Mouse (Mus musculus): ENCODE measurements at regions not wholly inside any gene's neighbourhood (a gene's known extent, or its start where the extent isn't known, plus 50 kb on each side); places are given as distances from the start of the nearest gene placed in this dataset.

- DNase-seq, result no peak
Measured at GRCm38 (mm10) chr5:116897391-116897790, 218.5 kb downstream of the Suds3 start.

DNA sequence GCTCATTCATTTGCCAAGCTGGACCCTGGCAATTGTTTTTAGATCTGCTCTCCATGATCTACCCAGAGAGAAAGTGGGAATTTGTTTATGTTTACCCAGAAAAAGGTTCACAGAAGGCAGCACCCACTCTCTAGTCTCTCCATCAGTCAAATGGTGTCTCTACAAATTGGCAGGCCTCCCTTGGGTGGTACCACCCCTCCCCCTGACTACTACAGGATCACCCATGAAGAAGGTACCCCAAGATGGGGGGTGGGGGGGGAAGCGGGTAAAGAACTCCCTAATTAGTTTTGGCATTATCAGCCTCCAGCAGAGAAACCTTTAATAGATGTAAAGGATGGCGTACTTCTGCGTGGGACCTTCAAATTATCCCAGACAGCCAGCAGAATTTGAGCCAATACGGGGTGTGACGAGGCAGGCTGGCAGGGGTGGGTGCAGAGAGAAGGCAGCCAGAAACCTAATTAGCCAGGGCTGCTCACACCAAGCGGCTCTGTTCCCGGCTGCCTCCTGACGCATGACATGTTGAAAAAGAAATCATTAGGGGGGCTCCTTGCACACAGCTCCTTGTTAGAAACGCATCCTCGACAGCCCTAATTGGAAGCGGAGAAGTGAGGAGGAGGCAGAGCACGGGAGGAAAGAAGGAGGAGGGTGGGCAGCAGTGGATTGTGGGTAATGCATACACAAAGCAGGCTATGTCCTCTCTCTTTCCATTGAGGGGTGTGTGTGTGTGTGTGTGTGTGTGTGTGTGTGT, 220.7 kb downstream of the Suds3 start:
- DNase-seq, result no peak

DNA sequence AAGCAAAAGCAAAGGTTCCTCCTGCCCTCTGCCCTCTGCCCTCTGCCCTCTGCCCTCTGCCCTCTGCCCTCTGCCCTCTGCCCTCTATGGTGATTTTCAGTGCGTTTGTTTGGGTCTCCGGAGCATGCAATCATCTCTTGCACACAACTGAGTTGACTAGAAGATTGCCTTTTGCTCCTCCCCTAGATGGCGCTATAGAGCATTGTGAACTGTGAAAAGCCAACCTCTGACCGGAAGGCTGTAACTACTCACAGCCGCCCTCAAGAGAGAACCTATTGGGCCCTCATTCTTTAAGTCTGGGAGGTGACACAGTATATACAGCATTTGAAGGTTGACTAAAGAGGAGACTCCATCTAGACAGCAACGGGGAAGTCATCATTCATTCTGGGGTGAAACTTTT, 221.3 kb downstream of the Suds3 start:
- no peak for DNase-seq

- no peak for DNase-seq
Measured at GRCm38 (mm10) chr5:116892877-116893276, 223.0 kb downstream of the Suds3 start.

- no peak for DNase-seq
Measured at GRCm38 (mm10) chr5:116889224-116889623, 226.7 kb downstream of the Suds3 start.

DNA sequence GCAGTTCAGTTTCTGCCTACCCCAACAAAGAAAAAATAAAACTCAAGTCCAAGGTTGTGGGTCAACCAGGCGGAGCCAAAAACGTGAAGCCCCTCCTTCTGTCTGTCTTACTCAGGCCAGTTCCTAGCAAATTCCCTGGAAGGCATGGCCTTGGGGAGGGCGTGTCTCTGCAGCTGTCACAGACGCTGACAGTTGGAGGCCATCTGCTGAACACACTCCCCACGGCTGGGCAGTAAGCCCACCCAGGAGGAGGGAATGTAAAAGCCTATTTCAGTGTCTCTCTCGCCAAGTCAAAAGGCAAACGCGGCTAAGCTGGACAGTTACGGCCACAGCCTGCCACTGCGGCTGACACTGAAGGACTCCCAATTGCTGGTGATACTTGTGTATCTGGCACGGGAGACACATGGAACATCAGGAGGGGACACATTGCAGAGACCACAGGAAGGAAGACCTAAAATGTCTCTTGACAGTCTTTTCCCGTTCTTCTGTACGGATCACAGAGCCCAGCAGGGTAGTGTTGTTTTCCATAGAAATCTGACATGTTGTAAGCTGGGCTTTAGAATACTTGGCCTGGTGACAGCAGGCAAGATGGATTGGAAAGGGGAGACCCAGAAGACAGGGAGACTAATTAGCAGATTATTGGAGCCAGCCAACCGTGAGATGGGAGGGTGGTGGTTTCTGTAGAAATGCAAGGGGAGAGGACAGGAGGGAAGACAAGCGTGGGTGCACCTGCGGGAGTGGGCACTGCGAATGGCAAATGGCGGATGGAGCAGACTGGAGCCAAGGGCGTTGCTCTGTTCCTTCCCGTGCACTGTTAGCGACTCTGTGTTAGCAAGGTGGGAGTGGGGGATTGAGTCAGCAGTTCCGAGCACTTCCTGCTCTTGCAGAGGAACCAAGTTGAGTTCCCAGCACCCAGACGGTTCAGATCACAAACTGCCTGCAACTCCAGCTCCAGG, 229.5 kb downstream of the Suds3 start:
- DNase-seq, result no peak

- DNase-seq, result no peak
Measured at GRCm38 (mm10) chr5:116879761-116880160, 236.2 kb downstream of the Suds3 start.

GRCm38 (mm10) chr5:116874941-116875340, 241.0 kb downstream of the Suds3 start:
- no peak for DNase-seq

- no peak for DNase-seq
Measured at GRCm38 (mm10) chr5:116868115-116868514, 247.8 kb downstream of the Suds3 start.

DNA sequence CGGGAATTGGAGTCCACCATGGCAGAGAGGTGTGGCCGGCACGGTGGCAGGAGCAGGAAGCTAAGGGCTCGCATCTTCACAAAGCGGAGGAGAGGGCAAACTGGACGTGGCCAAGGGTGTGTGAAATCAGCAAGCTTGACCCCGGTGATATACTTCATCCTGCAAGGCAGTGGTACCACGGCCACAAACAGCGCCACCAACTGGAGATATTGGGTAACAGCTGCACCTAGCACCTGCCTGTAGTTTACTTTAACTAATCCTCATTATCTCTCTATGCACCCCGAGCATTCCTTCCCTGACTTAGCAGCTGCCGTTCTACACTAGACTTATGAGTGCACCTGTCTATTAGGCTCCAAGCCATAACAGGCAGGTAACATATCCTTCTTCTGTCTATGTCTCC, 251.6 kb downstream of the Suds3 start:
- DNase-seq, result no peak

GRCm38 (mm10) chr5:116852691-116853090, 261.1 kb upstream of the Srrm4 start:
- DNase-seq, result no peak

DNA sequence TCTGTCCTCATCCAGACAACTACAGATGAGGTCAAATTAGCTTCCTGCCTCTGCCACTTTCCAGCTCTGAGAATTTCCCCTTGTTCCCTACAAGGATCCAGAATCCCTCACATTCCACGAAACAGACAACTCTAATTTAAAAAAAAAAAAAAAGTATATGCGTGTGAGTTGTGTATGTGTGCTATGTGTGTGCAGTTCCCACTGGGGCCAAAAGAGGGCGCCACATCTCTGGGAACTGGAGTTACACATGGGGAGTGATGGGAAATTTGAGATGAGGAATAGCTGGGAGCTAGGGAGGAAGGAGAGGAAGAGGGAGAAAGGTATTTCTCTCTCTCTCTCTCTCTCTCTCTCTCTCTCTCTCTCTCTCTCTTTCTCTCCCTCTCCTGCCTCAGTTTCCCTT, 240.3 kb upstream of the Srrm4 start:
- DNase-seq, result no peak

DNA sequence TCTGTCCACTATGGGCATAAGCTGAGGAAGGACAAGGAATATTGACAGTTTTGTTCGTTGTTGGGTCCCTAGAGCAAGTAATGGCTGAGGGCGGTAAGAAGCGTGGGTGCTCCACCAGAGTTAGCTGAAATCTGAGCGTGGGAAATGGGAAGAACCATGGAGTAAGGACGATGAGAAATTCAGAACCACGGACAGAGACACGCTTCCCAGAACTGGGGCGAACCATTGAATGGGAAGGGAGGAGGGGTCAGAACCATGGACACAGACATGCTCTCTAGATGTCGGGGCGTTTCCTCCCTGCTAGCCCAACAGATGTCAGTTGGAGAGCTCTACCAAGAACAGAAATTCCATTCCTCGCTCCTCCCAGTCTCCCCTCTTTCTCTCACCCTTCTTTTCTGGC, 238.2 kb upstream of the Srrm4 start:
- DNase-seq, result no peak

DNA sequence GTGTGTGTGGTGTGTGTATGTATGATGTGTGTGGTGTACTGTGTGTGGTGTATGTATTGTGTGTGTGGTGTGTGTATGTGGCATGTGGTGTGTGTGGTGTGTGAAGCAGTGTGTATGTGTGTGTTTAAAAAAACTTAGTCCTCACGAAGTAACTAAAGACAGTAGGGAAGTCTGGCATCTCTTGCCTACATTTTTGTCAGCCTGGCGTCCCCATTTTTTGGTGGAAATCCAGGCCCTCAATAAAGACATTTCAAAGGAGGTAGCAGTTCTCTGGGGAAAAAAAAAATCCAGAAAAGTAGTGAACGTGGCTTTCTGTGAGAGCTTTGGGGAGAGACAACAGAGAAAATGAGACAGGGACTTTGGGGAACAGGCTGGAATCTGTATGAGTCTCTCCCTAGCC, 231.6 kb upstream of the Srrm4 start:
- DNase-seq, result no peak

- DNase-seq, result no peak
Measured at GRCm38 (mm10) chr5:116822141-116822540, 230.5 kb upstream of the Srrm4 start.

GRCm38 (mm10) chr5:116809799-116810198, 218.2 kb upstream of the Srrm4 start:
- no peak for DNase-seq

- DNase-seq, result no peak
Measured at GRCm38 (mm10) chr5:116809001-116809759, 217.6 kb upstream of the Srrm4 start.

DNA sequence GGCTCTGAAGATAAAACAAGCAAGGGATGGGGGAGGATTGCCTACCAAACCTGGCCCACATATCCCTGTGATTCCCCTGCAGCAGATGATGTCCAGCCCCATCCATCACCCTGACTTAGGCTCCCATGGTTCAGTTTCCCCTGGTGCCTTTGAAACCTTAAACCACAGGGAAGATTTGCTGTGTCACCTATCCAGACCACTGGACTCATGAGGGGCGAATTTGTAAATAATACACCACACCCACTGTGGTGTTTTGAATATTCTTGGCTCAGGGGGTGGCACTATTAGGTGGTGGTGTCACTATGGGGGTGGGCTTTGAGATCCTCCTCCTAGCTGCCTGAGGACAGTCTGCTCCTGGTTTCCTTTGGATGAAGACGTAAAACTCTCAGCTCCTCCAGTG, 205.8 kb upstream of the Srrm4 start:
- DNase-seq, result no peak

DNA sequence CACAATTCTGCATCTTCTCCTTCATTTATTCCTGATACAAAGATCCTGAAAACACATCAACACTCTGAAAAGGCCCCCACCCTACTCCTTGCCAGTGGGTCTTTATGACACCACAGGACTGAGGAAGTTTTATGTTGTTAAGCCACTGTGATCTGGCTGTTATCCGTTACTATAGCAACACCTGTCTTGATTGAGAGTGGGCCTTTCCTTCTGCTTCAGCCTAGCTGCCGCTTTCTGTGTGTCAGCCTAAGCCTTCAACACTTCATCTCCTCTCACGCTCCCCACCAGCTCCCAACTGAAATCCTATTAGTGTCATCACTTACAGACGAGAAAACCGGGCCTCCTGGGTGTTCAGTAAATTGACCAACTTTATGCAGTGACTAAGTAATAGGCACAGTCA, 203.6 kb upstream of the Srrm4 start:
- no peak for DNase-seq

- no peak for DNase-seq
Measured at GRCm38 (mm10) chr5:116790419-116790818, 198.8 kb upstream of the Srrm4 start.

DNA sequence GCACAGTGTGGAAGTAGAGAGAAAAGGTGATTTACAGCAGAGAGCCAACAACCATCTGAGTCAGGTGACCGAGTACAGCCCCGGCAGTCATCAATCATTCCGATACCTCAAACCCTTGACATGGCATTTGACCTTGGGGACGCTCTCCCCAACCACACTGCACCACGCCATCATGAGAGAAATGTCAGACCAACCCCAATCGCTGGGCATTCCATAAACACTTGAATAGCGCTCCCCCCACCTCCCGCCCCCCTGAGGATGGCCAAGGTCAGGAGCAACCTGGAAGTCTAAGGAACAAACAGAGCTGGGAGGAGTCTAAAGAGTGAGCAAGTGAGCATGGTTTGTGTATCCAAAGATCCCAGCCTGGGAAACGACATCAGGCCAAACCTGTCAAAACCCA, 198.2 kb upstream of the Srrm4 start:
- DNase-seq, result no peak

- DNase-seq, result no peak
Measured at GRCm38 (mm10) chr5:116776450-116776849, 184.8 kb upstream of the Srrm4 start.

DNA sequence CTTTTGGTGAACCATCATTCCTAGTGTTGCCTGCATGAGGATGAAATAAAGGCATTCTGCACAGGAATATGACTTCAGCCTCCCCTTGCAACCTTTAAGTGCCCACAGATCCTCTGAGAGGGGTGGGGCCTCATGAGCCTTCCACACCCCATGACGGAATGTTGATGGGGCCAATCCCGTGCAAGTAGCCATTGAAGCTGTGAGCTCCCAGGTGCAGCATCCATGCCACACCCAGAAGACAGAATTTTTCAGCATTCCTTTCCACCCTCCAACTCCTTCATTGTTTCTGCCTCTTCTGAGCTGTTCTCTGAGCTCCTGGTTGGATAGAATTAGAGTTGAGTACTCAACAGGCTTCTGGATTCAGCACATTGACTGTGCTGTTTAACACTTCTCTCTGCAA, 174.6 kb upstream of the Srrm4 start:
- no peak for DNase-seq
